Mouse (Mus musculus): ENCODE results near the gene Sipa1l1.

- no peak for TF ChIP-seq HCFC1 (IDR thresholded peaks at IDR 0.05; ENCODE audit: borderline replicate concordance, insufficient read depth, low read length)
- TF ChIP-seq ZC3H11A (IDR thresholded peaks at IDR 0.05; ENCODE audit: borderline replicate concordance, low read depth, low read length) = no peak
- TF ChIP-seq ZNF384 (IDR thresholded peaks at IDR 0.05; ENCODE audit: low read depth, low read length) = no peak
- TF ChIP-seq MAFK (IDR thresholded peaks at IDR 0.05; ENCODE audit: insufficient read depth, low read depth, low read length) = no peak
- no peak for TF ChIP-seq CHD2 (IDR thresholded peaks at IDR 0.05; ENCODE audit: low read depth, low read length)
These were observed 232.3 kb downstream of the Sipa1l1 start for GRCm38 (mm10) chr12:82401440-82401839.

Data from ES-E14 (cell line).